Mouse (Mus musculus): ENCODE measurements at regions not wholly inside any gene's neighbourhood (a gene's known extent, or its start where the extent isn't known, plus 50 kb on each side); places are given as distances from the start of the nearest gene placed in this dataset.

DNA sequence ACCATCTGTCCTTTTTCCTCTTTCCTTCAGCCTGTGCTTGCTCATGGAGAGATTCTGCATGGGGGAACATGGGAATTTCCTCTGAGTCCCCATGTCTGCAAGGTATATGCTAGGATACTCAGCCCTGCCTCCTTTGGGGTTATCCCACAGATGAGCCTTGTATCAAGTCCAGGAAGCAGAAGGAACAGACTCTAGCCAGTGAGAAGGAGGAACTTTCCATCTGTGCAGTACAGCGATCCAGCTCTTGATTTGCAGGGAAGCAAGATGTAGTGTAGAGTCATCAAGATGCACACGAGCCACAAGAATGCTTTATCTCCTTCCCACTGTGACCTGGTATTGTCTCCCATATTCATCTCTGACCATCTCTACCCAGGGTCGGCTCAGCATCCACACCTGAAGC lies 84.5 kb downstream of the Gadd45g start:
- DNase-seq, result no peak

DNA sequence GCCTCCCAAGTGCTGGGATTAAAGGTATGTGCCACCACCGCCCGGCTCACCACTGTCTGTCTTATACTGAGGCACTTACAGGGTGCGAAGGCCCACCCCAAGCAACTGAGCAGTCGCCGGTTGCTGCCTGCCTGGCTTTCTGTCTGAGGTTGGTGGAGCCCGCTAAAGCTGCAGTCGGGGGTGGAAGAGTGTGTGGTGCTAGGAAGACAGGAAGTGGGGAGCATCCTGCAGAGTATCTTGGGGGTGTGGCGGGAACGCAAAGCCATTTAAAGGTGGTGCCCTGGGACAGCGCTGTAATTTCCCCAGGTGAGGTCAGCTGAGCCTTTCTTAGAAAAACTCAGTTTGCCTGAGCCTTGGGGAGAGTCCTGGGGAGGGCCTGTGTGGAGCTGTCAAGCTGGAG lies 89.3 kb downstream of the Gadd45g start:
- DNase-seq, result no peak

- DNase-seq, result no peak
Measured at GRCm38 (mm10) chr13:51936441-51936840, 90.0 kb downstream of the Gadd45g start.

GRCm38 (mm10) chr13:51937898-51938297 lies 91.4 kb downstream of the Gadd45g start:
- DNase-seq, result no peak

- DNase-seq, result no peak
Measured at GRCm38 (mm10) chr13:51939262-51939661, 92.8 kb downstream of the Gadd45g start.

- DNase-seq, result no peak
Measured at GRCm38 (mm10) chr13:51939715-51940114, 93.2 kb downstream of the Gadd45g start.

- DNase-seq, result no peak
Measured at GRCm38 (mm10) chr13:51946171-51946570, 99.7 kb downstream of the Gadd45g start.

DNA sequence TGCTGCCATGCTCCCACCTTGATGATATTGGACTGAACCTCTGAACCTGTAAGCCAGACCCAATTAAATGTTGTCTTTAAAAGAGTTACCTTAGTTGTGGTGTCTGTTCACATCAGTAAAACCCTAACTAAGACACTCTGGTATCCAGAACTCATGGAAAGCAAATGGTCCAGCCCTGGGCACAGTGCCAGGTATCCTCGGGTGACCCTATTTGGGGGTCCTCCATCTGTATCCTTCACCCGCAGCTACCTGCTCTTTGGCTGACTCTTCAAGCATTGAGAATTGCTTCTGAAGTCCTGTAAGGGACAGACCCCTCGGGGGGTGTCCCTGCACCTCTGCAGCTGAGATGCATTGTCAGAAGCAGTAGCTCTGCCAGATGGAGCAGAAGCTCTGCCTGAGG lies 102.4 kb downstream of the Gadd45g start:
- DNase-seq, result no peak

DNA sequence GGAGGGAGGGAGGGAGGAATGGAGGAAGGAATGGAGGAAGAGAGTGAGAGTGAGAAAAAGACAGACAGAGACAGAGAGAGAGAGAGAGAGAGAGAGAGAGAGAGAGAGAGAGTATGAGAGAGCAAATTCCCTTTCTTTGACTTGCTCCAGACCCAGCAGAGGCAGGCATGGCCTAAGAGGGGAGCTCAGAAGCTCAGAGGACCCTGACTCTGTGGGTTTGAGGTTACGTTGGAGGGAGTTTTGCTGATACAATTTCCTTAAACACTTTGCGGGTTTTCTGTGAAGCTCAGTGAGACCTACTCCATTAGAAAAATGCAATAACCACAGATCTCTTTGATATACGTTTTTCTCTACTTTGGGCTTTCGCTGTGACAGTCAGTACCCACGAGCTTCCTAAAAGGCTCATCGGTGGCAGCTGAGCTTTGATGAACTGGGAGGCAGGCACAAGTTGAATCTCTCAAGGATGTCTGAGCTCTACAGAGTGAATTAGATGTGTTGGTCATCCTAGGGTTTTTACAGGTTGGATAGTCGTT lies 105.1 kb downstream of the Gadd45g start:
- no peak for DNase-seq

DNA sequence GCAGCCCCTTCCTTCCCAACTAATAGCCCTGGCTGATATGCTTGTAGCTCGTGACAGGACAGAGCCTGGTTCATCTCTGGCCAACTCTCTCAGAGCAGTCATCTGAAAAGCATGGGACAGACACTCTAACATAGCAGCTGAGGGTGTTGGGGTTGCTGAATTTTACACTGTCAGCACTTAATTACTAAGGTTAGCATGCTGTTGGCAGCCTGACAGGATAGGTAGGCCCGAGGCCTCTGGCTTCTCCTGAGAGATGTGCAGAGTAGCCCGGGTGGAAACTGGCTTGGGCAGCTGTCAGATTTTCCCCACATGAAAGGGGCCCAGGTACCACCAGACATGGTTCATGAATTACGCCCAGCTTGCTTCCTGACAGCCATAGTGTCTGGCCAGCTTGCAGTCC lies 106.6 kb downstream of the Gadd45g start:
- no peak for DNase-seq

- no peak for DNase-seq
Measured at GRCm38 (mm10) chr13:51953569-51953968, 107.1 kb downstream of the Gadd45g start.

GRCm38 (mm10) chr13:51957101-51957500 lies 110.6 kb downstream of the Gadd45g start:
- DNase-seq, result no peak

- DNase-seq, result no peak
Measured at GRCm38 (mm10) chr13:51959591-51959990, 113.1 kb downstream of the Gadd45g start.

DNA sequence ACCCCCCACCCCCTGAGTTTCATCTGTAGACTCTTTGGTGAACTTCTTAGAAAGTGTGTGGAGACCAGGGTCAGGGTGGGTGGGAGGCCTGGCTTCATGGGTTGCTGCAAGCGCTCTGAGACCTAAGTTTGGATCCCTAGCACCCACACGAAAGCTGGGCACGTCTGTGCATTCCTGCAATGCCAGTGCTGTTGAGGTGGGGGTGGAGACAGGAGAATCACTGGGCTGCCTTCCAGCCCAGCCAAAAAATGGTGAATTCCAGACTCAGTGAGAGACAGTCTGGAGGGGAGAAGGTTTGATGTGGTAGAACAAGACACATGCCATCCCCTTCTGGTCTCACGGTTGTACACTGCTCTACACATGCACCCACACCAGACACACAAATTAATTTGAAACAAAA lies 113.8 kb downstream of the Gadd45g start:
- DNase-seq, result no peak

DNA sequence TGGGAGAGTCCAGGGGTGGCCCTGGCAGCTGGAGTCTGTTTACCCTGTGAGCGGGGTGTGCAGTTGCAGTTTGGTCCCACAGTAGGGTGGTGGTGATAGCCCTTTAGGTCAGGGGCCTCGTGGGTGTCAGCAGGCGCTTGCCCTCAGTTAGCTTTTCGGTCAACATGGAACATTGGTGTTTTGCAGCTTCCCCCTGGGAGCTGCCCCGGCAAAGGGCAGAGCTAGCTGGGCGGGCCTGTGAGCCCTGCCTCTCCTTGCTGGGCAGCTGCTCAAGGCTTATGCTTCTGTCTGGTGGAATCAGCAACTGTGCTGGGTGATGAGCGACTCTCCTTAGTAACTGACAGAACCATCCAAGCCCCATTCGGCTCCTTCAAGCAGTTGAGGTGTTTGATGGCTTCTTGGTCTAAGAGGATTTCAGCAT lies 115.7 kb downstream of the Gadd45g start:
- DNase-seq, result no peak

- DNase-seq, result no peak
Measured at GRCm38 (mm10) chr13:51962676-51963075, 116.2 kb downstream of the Gadd45g start.

- DNase-seq, result no peak
Measured at GRCm38 (mm10) chr13:51963966-51964365, 117.5 kb downstream of the Gadd45g start.

DNA sequence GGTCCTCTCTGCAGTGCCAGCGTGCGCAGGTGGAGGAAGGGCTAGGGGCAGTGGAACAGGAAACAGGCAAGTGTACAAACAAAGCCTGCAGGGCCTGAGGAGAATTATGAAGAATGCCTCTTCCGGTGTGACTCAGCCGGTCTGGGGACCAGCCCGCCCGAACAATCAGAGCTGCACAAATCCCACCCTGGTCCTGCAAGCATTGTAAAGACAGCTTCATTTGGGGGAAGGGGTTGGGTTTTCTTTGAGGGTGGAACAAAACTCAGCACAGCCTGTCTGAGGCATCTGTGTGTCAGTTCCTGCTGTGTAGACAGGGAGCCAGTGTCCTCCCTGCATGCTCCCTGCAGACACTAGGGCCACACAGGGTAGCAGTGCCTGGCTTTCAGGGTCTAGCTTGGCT lies 117.9 kb downstream of the Gadd45g start:
- DNase-seq, result no peak

- DNase-seq, result no peak
Measured at GRCm38 (mm10) chr13:51964921-51965320, 118.4 kb downstream of the Gadd45g start.

DNA sequence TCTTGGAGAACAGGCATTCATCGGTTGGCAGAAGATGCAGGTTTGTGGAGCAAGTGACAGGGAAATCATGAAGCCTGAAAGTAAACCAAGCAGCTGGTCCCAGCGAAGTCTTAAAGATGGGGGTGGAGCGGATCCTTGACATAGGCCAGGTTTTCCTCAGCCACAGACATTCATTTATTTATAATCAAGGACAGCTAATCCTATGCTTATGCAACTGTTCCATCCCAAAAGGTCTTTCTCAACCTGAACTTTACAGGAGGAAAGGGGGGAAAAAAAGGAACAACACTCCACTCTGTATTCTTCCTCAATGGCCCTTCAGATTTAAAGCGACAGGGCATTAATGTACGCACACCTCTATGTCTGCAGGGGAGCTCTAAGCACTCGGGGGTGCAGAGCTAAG lies 121.6 kb downstream of the Gadd45g start:
- no peak for DNase-seq

DNA sequence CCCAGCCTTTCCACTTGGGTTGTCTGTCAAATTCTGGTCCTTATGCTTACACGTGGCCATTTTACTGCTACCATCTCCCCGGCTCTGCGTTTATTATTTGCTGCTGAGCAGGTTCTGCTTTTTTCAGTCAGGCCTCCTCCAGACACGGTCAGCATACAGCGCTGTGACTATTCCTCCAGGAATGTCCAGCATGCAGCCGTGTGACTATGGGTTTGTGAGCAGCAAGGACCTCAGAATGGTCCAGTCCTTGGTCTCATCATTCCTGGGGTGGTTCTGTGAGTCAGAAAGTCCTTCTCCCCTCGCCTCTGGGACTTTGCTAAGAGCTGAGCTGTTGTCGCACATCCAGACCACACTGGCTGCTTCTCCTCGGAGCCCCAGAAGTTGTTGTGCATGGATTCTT lies 122.3 kb downstream of the Gadd45g start:
- no peak for DNase-seq

GRCm38 (mm10) chr13:51970051-51970450 lies 123.6 kb downstream of the Gadd45g start:
- no peak for DNase-seq

- no peak for DNase-seq
Measured at GRCm38 (mm10) chr13:51972656-51973310, 126.3 kb downstream of the Gadd45g start.

DNA sequence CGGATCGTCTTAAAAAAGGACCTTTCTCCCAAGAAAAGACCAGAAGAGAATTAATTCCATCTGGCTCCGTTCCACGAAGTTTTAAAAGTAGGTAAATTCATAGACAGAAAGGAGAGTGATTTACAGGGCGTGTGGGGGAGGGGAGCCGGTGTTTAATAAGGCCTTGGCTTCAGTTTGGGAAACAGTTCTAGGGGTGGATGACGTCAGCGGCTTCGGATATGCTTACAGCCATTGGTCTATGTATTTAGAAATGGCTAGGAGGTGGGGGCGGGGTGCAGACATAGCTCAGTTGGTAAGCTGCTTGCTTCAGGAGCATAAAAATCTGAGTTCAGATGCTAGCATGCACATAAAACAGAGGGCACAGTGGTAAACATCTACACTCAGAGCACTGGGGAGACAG lies 127.0 kb downstream of the Gadd45g start:
- no peak for DNase-seq

DNA sequence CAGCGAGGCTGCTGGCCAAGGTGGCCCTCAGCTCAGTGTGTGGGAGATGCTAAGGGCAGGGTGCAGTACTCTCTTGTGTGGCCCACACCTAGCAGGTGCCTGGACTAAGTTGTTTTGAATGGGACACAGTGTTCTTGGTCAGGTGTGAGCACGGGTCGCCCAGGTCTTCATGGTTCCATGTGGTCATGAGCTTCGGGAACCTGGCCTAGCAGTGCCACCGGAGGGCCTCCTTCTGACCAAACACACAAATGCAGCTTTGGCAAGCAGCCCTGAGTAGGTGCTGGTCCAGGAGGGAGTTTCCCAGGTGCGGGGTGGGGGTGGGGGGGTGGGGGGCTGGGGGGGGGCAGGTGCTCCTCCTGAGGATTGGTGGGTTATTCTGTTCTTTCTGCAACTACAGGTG lies 127.6 kb downstream of the Gadd45g start:
- no peak for DNase-seq

All from cerebellum, adult 8-10 months (tissue).